Mouse (Mus musculus) CD8-positive naive resting alpha-beta T cell, adult 57 days (primary cell): ENCODE measurements around the gene Nrn1l. TPM values are rescaled to one million over a fixed set of nuclear protein-coding genes. Genes with fewer than 3 reads are reported as not detected.

ENCODE experiments used
- total RNA-seq: library from RNA; stranded (reverse); gene quantifications from one replicate; pipeline ENCODE4 v1.2.4, GENCODE M21; 2023

Nrn1l gene
- total RNA-seq = not detected

DNA sequence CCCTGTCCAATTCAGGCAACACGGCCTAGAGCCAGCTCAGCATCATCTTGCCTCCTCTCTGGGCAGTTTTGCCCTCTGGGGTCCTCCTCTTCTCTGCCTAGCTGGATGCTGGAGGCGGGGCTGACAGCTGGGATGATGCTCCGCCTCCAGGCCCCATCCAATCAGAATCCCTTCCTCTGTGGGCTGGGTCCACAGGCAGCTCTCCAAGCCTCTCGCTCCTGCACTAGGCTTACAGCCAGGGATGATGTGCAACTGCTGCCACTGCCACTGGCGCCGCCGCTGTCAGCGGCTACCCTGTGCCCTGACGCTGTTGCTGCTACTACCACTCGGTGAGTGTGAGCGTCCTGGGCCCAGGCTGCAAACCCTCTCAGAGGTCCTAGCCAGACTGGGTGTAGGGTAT is at the start of gene Nrn1l:
Gene Nrn1l, plus strand, starts transcription at position 229 of the 400 bp plus-strand sequence.

DNA sequence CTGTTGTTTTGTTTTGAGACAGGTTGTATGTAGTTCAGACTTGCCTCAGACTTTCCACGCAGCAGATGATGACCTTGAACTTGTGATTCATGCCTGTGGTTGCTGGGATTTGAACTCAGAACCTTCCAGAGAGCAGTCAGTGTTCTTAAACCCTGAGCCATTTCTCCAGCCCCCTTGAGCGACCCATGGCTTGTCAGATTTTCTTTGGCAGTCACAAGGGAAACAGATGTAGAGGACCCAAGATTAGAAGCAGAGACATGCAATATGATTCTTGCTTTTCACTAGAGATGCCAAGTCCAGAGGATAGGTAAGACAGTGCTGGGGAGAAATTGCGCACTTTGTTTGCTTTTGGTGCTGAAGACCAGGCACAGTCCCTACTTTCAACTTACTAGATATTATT is 40.2 kb upstream of the Nrn1l start, which contains the start of gene Cenpt:
Gene Cenpt, minus strand, starts transcription at position 101 of the 400 bp plus-strand sequence.

DNA sequence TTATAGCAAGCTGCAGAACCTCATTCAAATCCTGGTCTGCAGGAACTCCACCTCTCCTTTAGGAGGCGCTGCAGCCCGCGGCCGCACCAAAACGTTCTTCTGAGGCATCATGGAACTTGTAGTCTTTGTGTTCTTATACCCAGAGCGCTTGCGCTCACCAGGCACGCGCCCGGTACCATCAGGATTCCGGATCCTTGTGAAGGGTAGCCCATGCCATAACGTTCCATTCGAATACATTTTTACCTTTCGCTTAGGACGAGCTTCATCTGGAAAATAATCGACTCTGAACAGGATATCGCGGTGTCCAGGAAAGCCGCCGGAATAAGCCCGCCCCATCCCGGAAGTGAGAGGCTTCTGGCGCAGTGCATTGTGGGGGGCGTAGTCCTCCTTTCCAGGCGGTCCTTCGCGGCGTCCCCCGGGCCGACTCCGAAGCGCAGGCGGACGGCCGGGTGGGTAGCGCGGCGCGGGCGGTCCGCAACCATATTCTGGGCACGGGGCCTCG is 38.6 kb upstream of the Nrn1l start, which contains the start of gene Thap11:
Gene Thap11, plus strand, starts transcription at position 418 of the 502 bp plus-strand sequence.

DNA sequence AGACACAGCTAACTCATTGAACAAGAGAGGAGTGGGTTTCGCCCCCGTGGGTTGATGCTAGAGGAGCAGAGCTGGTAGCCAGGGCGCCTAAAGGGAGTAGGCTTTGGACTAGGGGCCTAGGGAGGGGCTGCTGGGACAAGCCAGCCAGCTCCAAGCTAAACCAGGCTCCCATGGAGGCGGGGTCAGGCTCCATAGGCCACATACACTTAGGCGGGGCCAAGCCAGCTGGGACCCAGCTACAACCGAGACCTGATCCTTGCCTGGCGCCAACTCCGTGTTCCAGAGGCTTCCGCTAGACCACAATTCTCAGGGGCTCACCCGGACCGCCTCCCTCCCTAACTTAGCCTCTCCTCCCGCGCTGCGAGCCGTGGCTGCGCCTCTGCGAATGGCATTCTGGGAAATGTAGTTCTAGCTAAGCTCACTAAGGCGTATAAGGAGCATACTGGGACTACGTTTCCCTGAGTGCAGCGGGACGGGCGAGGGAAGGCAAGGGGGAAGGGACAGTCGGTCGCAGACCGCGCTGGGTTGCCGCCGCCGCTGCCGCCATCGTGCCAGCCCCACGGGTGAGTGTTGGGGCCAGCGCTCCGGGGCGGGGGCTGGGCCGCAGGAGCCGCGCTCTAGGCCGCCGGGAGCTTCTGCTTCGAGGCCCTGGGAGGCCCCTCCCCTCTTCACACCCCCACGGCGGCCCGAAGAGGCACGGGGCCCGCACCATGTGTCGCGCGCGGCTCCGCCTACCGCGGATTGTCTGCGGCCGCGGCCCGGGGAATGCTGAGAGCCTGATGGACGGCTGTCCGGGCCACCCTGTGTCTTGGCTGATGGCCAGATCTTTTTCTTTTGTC is 33.0 kb upstream of the Nrn1l start, which contains the start of gene Nutf2:
Gene Nutf2, plus strand, starts transcription at position 438 of the 839 bp plus-strand sequence.

DNA sequence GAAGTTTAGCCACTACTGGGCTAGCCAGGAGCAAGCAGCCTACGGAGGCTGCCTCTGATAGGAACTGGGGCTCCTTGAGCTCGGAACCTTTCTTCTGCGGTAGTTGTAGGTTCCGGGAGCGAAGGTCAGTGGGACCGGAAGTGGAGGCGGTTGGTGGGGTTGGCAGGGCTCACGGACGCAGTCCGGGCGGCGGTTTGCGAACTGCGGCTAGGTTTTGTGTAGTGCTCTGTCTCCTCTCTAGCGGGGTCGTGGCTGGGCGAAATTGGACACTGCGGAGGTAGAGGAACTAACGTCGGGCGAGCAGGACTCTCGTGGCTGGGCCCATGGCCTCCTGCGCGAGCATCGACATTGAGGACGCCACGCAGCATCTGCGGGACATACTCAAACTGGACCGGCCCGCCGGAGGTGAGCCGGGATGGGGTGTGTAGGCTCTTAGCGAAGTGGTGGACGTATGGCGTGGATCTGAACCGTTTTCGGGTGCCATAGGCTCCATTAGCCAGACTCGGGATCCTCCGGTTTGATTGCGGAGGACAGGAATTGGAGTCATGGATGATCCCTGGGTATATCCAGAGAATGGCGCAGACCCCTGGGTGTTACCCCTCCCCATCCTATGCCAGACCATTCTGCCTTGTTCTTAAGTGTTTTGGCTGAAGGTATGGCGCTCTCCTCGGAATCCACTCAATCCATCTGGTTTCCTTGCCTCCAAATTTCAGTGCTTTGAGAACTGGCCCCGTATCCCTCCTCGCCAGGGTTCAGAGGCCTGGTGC is 12.4 kb upstream of the Nrn1l start, which contains the start of gene Edc4:
Gene Edc4, plus strand, starts transcription at position 128 of the 767 bp plus-strand sequence.

DNA sequence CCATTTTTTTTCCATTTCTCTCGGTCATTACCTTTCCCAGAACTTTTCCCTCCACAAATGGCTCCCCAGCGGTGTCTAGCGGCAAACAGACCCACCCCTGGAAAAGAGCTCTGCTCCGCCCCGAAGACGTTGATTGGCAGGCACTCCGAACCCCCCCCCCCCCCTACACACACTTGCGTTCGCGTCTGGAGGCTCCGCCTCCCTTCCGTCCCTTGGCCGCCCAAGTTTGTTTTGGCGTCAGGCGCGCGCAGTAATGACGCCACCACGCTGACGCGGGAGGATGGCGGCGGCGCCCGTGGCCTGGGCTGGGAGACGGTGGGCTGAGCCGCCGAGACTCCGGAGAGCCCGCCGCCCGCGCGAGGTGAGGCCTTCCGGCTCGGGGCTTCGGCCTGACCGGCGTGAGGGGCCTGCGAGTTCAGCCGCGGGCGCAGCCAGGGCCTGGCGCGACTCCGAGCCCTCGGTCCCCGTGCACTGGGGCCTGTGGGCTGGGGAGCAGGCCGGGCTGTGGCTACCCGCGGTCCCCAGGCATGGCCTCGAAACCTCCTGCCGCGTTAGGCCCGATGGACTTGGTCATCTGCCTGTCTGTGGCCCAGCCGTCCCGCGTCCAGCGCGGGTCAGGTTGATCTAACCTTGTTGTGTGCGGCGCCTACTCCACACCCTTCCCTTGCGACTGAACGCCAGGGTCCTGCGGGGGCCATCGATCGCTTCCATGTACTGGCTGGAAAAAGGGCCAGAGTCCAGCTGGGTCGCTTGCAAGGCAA is 7.0 kb downstream of the Nrn1l start, which contains the start of gene Pskh1:
Gene Pskh1, plus strand, starts transcription at position 262 of the 761 bp plus-strand sequence.

DNA sequence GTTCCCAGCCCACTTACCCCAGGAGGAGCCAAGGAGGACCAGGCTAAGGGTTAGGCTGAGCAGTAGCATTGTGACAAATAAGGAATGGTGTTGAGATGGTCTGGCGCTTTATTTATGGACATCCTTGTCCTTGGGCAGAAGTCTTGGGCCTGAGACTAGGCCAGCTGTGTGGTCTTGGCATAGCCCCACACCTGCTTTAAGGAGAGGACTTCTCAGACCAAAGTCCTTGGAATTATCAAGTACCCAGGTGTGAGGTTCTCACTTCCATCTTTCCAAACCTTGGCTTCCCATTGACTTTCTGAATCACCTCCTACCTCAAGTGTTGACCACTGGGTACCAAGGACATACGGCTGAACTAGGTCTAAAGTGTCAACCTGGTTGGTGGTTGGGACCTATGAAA is 40.4 kb downstream of the Nrn1l start, which contains the start of gene Ctrl:
Gene Ctrl, minus strand, starts transcription at position 101 of the 400 bp plus-strand sequence.

DNA sequence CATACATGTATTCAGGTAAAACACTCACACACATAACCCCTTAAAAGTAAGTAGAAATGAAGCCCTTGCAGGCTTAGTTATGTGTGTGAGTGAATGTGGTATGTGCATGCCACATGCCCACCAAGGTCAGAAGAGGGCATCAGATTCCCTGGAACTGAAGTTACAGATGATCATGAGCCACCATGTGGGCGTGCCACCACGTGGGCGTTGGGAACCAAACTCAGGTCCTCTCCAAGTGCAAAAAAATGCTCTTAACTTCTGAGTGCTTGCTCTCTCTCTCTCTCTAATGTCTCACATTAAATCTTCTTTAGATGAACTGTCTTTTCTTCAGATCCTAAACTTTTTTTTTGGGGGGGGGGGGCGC is 44.9 kb downstream of the Nrn1l start, which contains the start of gene Psmb10:
Gene Psmb10, minus strand, starts transcription at position 139 of the 364 bp plus-strand sequence.

DNA sequence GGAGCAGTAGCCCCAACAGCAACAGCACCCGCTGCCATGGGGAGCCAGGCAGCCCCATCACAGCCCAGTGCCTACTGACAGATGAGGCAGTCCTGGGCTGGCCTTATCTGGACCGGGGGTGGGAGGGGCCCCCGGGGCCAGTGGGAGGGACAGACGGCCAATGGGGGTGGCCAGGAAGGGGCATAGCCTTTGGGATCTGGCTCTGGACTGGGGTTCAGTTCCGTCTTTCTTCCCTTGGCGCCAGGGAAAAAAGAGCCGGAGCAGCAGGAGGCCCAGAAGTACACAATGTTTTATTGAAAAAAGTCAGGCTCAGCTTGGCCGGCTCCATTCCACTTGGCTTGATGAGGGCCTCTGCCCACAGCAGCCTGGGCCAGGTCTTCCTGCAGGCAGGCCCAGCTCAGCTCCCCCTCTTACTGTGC is 50.0 kb downstream of the Nrn1l start, which contains the start of gene Lcat:
Gene Lcat, minus strand, starts transcription at position 62 of the 419 bp plus-strand sequence.

Other genes starting within 250 kb of the Nrn1l start
- gene Carmil2, start 207.3 kb upstream of the Nrn1l start, total RNA-seq = 126 TPM
- 52.6 TPM for gene Acd, start 192.5 kb upstream of the Nrn1l start, total RNA-seq
- 10.6 TPM for gene Pard6a, start 192.4 kb upstream of the Nrn1l start, total RNA-seq
- gene 4933405L10Rik, start 185.9 kb upstream of the Nrn1l start, total RNA-seq = not detected
- gene Enkd1, start 185.4 kb upstream of the Nrn1l start, total RNA-seq = 2.9 TPM
- gene Gfod2, start 134.9 kb upstream of the Nrn1l start, total RNA-seq = 6.0 TPM
- 44.5 TPM for gene Ranbp10, start 66.2 kb upstream of the Nrn1l start, total RNA-seq
- 0.24 TPM for gene Tsnaxip1, start 65.8 kb upstream of the Nrn1l start, total RNA-seq
- gene Cenpt, start 40.3 kb upstream of the Nrn1l start, total RNA-seq = 18.6 TPM
- gene Thap11, start 38.4 kb upstream of the Nrn1l start, total RNA-seq = 18.5 TPM
- 18.0 TPM for gene Nutf2, start 33.0 kb upstream of the Nrn1l start, total RNA-seq
- gene Edc4, start 12.7 kb upstream of the Nrn1l start, total RNA-seq = 87.4 TPM
- 23.3 TPM for gene Pskh1, start 6.9 kb downstream of the Nrn1l start, total RNA-seq
- 6.9 TPM for gene Ctrl, start 40.3 kb downstream of the Nrn1l start, total RNA-seq
- 138 TPM for gene Psmb10, start 44.9 kb downstream of the Nrn1l start, total RNA-seq
- not detected for gene Lcat, start 49.8 kb downstream of the Nrn1l start, total RNA-seq
- gene Slc12a4, start 72.5 kb downstream of the Nrn1l start, total RNA-seq = 17.1 TPM
- gene Dpep3, start 85.9 kb downstream of the Nrn1l start, total RNA-seq = not detected
- 17.1 TPM for gene Dus2, start 97.8 kb downstream of the Nrn1l start, total RNA-seq
- not detected for gene Dpep2nb, start 112.4 kb downstream of the Nrn1l start, total RNA-seq
- gene Ddx28, start 118.3 kb downstream of the Nrn1l start, total RNA-seq = 6.6 TPM
- gene Nfatc3, start 165.3 kb downstream of the Nrn1l start, total RNA-seq = 184 TPM
- 0.67 TPM for gene Esrp2, start 243.4 kb downstream of the Nrn1l start, total RNA-seq